Mouse (Mus musculus) kidney, embryonic 15.5 days (tissue): Measurements from ENCODE around the gene Dusp11. TPM values are rescaled to one million over a fixed set of nuclear protein-coding genes. Genes with fewer than 3 reads are reported as not detected.
A peak's percentile ranks its signal among the peaks of the same experiment; 100 is the strongest.
"Not testable (repeated sequence)": the region's sequence is repeated elsewhere in the genome, so short reads cannot be mapped to it uniquely, and the experiment has no call there.

ENCODE experiments used
- ATAC-seq: fragments of 200-750 bp; cut with Nextera tagmentation; replicated peaks from 2 replicates; pipeline ENCODE4 v1.8.0; 2017; ENCODE audit warnings: moderate TSS enrichment; ENCODE audit not compliant: low FRiP score
- H3K27ac ChIP-seq: fragments of 300-500 bp; sonication (generic); 2 replicates; pipeline ENCODE4 v1.5.1; 2015; ENCODE audit warnings: mild to moderate bottlenecking, inconsistent platforms
- H3K27me3 ChIP-seq: fragments of 300-500 bp; sonication (generic); 2 replicates; pipeline ENCODE4 v1.6.1; 2015; ENCODE audit warnings: inconsistent platforms
- H3K36me3 ChIP-seq: fragments of 300-500 bp; sonication (generic); 2 replicates; pipeline ENCODE4 v1.6.1; 2015; ENCODE audit warnings: inconsistent platforms
- H3K4me1 ChIP-seq: fragments of 300-500 bp; sonication (generic); 2 replicates; pipeline ENCODE4 v1.6.1; 2015; ENCODE audit warnings: inconsistent platforms
- H3K4me2 ChIP-seq: fragments of 300-500 bp; sonication (generic); 2 replicates; pipeline ENCODE4 v1.6.1; 2015; ENCODE audit warnings: moderate library complexity, mild to moderate bottlenecking, inconsistent platforms
- H3K4me3 ChIP-seq: fragments of 300-500 bp; sonication (generic); replicated peaks from 2 replicates; pipeline ENCODE4 v1.5.1; 2015; ENCODE audit warnings: mild to moderate bottlenecking, inconsistent platforms
- H3K9ac ChIP-seq: fragments of 300-500 bp; sonication (generic); 2 replicates; pipeline ENCODE4 v1.6.1; 2015; ENCODE audit warnings: mild to moderate bottlenecking, inconsistent platforms
- H3K9me3 ChIP-seq: fragments of 300-500 bp; sonication (generic); replicated peaks from 2 replicates; pipeline ENCODE4 v1.6.1; 2016; ENCODE audit warnings: inconsistent platforms
- WGBS: fragments of 180-500 bp; shearing (Covaris S2); methylation state at CpG from one replicate; pipeline ENCODE4 v1.1.7; 2015; ENCODE audit warnings: mixed read lengths; 5-methylcytosine and 5-hydroxymethylcytosine counted together
- polyA plus RNA-seq: library from polyadenylated mRNA; unstranded; fragments of >200 nt; fragmentation: Nextera tagmentation; extraction: Ambion mirVana; gene quantifications from 2 replicates; pipeline ENCODE4 v1.2.1, GENCODE M21; 2015

Dusp11 gene
- polyA plus RNA-seq, 1 experiment from 2014 or later, result 44.1 TPM

DNA sequence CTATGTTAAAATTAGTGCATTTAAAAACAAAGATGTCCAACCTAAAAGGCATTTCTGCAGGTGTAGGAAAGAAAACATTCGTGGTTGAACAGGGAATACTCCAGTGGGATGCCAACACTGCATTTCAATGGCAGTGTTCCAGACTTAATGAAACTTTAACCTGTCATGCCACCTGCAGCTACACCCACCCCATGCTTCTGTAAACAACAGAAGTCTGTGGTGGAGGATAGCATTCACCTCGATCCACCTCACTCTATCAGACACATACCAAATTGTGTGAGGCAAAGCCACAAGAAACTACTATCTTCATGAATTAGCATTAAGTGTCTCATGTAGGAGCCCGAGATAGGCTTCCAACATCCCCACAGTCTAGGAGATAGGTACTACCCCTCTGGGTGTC lies 53.1 kb downstream of the Dusp11 start:
- Histone ChIP-seq H3K4me3 (no peak overlapping the region), H3K36me3 (no peaks in the 10 kb centered on the region), H3K9me3 (no peaks in the 10 kb centered on the region), H3K9ac (no peak overlapping the region), H3K27ac (no peak overlapping the region), H3K4me2 (no peak overlapping the region), H3K4me1 (no peaks in the 10 kb centered on the region), H3K27me3 (no peaks in the 10 kb centered on the region)
- ATAC-seq, result no peak
- WGBS, result 68% methylated on average over 3 of the region's 3 CpGs

DNA sequence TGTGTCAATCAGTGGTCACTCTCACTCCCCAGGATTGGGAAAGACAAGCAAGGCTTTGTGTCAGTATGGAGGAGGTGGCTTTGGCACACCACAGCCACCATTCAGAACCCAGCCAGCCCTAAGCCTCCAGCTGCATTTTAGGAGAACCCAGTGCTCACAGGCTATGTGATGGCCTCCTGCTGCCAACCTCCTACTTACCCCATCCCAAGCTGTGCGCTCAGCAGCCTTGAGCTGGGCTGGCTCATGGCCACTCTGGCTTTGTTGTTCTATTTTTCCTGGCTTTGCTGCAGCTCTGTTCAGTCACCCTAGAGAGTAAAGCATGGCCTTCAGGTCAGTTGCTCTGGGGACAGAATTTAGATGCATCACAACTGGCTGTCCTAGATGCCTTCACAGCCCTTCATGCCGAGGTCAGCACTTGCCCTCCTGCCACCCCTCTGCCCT lies 54.5 kb downstream of the Dusp11 start:
- H3K4me2 ChIP-seq, H3K9ac ChIP-seq, H3K4me3 ChIP-seq, H3K4me1 ChIP-seq, H3K27me3 ChIP-seq, H3K9me3 ChIP-seq, H3K27ac ChIP-seq, H3K36me3 ChIP-seq: not testable (repeated sequence)
- 0 out of 2 replicates have a peak, but pooled peaks have one; percentile 13 for ATAC-seq
- WGBS, result 61% methylated on average over 2 of the region's 2 CpGs

DNA sequence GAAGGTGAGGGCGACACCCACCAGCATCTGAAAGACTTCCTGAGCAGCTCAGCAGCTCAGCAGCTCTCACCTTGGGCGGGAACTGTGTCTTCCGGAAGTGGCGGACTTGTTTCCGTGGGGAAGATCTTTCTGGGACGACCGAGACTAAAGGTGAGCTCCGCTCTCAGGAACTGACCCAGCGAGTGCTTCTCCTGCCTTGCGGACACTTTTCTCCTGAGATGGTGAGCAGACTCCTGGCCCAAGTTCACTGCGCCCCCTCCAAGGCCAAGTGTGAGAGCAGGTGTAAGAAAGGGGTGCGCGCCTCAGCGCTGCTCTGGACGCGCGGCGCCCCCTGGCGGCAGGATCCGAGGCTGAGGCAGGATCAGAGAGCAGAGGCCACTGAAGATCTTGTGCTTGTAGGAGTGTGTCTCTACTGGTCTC lies 56.8 kb downstream of the Dusp11 start, which contains the start of gene Nat8f4:
Nat8f4 (minus strand) TSS at position 243 of the 420 bp plus-strand sequence.
- 18% methylated on average over 20 of the region's 20 CpGs for WGBS
- not testable (repeated sequence) for H3K9ac ChIP-seq, H3K9me3 ChIP-seq, H3K27ac ChIP-seq, H3K27me3 ChIP-seq, H3K36me3 ChIP-seq, H3K4me1 ChIP-seq
- ATAC-seq, result peak; percentile 67
- Histone ChIP-seq H3K4me2 (peak within 1 kb of the TSS; percentile 53), H3K4me3 (peak within 1 kb of the TSS; percentile 38)

DNA sequence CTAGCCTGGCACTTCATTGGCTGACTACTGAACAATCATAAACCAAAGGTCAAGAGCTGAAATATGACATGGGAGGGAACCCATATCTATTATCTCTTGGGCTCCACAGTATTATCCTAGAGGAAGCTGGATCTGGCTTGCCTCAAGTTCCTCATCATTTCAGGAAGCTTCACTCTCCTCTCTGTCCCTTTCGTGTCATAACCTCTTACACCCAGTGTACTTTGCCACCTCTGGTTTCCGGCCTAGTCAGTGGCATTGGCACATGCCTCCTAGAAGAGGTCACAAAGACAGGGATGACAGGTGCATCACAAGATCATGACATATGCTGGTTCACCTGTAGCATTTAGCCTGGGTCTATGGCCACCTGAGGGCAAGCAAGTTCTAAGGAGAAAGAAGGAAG lies 59.2 kb downstream of the Dusp11 start:
- ATAC-seq, result no peak
- WGBS, result 96% methylated on average over 2 of the region's 2 CpGs

DNA sequence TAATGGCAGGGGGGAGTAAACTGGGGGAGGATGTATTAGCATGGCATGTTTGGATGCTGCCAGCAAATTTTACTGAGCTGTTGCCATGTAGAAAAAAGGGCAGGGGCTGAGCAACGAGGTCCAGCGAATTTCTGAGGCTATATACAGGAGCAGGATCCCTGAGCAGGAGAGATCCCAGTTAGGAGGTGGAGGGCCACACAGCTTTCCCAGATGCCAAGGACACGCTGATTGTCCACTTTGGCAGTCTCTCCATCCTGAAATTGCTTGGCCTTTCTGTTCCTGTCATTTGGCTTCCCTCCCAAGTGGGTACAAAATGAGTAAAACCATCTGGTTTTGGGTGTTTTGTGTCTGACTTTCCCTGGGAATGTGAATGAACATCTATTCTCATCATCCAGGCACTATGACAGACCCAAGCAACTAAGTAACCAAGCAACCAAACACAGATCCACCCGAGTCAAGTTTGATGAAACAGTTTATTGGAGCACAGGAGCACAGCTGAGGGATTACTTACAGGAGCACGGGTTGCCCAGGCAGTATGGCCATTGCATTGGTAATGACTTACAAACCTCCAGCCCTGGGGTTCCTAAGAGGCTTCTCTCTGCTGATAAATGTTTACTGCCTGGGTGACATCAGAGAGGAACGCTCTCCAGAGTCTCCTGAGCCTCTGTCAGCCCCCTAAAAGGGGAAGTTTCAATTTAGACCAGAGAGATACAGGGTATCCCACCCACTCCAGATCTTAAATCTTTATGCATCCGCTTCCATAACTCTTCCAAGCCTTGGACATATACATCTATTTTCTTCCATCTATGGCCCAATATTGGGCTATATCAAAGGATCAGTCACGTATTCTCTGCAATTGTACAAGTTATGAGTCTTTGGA lies 62.6 kb downstream of the Dusp11 start:
- not testable (repeated sequence) for H3K4me1 ChIP-seq, H3K27me3 ChIP-seq, H3K27ac ChIP-seq, H3K36me3 ChIP-seq, H3K9ac ChIP-seq, H3K9me3 ChIP-seq, ATAC-seq, H3K4me3 ChIP-seq, H3K4me2 ChIP-seq
- WGBS, result 77% methylated on average over 7 of the region's 8 CpGs

More for the DNA sequence above, 59.2 kb downstream of the Dusp11 start:
- Histone ChIP-seq H3K27ac (no peak overlapping the region), H3K36me3 (no peaks in the 10 kb centered on the region), H3K27me3 (no peaks in the 10 kb centered on the region), H3K4me1 (no peaks in the 10 kb centered on the region), H3K4me3 (no peak overlapping the region), H3K9ac (no peak overlapping the region), H3K4me2 (no peak overlapping the region), H3K9me3 (no peaks in the 10 kb centered on the region)

DNA sequence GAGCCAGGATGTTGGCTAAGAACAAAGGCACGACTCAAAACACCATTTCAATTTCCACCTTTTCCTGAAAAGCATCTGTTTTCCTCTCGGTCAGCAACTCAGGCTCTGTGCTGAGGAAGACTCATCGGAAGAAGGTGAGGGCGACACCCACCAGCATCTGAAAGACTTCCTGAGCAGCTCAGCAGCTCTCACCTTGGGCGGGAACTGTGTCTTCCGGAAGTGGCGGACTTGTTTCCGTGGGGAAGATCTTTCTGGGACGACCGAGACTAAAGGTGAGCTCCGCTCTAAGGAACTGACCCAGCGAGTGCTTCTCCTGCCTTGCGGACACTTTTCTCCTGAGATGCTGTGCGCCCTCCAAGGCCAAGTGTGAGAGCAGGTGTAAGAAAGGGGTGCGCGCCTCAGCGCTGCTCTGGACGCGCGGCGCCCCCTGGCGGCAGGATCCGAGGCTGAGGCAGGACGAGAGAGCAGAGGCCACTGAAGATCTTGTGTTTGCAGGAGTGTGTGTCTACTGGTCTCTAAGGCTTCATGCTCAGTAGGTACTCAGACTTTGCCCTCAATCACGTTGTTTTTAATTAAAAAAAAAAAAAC lies 66.3 kb downstream of the Dusp11 start:
- H3K4me1 ChIP-seq, ATAC-seq, H3K4me2 ChIP-seq, H3K9ac ChIP-seq, H3K27me3 ChIP-seq, H3K27ac ChIP-seq, H3K4me3 ChIP-seq, H3K9me3 ChIP-seq, H3K36me3 ChIP-seq: not testable (repeated sequence)
- WGBS, result 77% methylated on average over 25 of the region's 25 CpGs

Other genes with a start within 250 kb of the Dusp11 start
- not detected in 2 replicates for gene Nat8f7, start 248.5 kb downstream of the Dusp11 start, polyA plus RNA-seq
- gene Nat8f3, start 195.9 kb downstream of the Dusp11 start, polyA plus RNA-seq, result 0.13 TPM in 1 of 2 replicates, not detected in the other
- 0.24 TPM in 1 of 2 replicates, not detected in the other for gene Nat8f6, start 140.7 kb downstream of the Dusp11 start, polyA plus RNA-seq
- not detected in 2 replicates for gene Nat8f5, start 140.7 kb downstream of the Dusp11 start, polyA plus RNA-seq
- gene Nat8, start 129.6 kb downstream of the Dusp11 start, polyA plus RNA-seq, result 1.3 TPM in 2 replicates
- 1.2 and 1.5 TPM in 2 replicates for gene Nat8f2, start 92.5 kb downstream of the Dusp11 start, polyA plus RNA-seq
- 5.9 and 6.3 TPM in 2 replicates for gene Nat8f4, start 56.8 kb downstream of the Dusp11 start, polyA plus RNA-seq
- 41.0 and 41.6 TPM in 2 replicates for gene Tprkb, start 49.8 kb downstream of the Dusp11 start, polyA plus RNA-seq
- 46.6 and 52.7 TPM in 2 replicates for gene Nat8f1, start 46.0 kb downstream of the Dusp11 start, polyA plus RNA-seq
- not detected in 2 replicates for gene Figla, start 54.5 kb upstream of the Dusp11 start, polyA plus RNA-seq
- 5.9 and 7.2 TPM in 2 replicates for gene Add2, start 67.0 kb upstream of the Dusp11 start, polyA plus RNA-seq
- gene Tgfa, start 233.6 kb upstream of the Dusp11 start, polyA plus RNA-seq, result 7.2 and 8.7 TPM in 2 replicates